Mouse (Mus musculus) testis, adult 2 months (tissue): ENCODE data around the gene Sh3gl3. TPM values are rescaled to one million over a fixed set of nuclear protein-coding genes. Genes with fewer than 3 reads are reported as not detected.

Experiments used
- H3K27ac ChIP-seq: fragments of 200-500 bp; 2 replicates; pipeline ENCODE4 v1.5.1; 2012; ENCODE audit warnings: low read depth, low read length; ENCODE audit not compliant: control insufficient read depth, insufficient read depth
- H3K27me3 ChIP-seq: fragments of 200-500 bp; 2 replicates; pipeline ENCODE4 v1.6.1; 2012; ENCODE audit warnings: mild to moderate bottlenecking, low read length, moderate library complexity; ENCODE audit not compliant: control insufficient read depth, insufficient read depth
- H3K36me3 ChIP-seq: fragments of 200-500 bp; 2 replicates; pipeline ENCODE4 v1.6.1; 2012; ENCODE audit warnings: mild to moderate bottlenecking, low read length; ENCODE audit not compliant: control insufficient read depth, insufficient read depth
- H3K4me1 ChIP-seq: fragments of 200-500 bp; 2 replicates; pipeline ENCODE4 v1.6.1; 2012; ENCODE audit warnings: low read length; ENCODE audit not compliant: control insufficient read depth, insufficient read depth
- H3K4me3 ChIP-seq: fragments of 200-500 bp; 2 replicates; pipeline ENCODE4 v1.5.1; 2012; ENCODE audit warnings: low read depth, mild to moderate bottlenecking, low read length, moderate library complexity, mixed read lengths; ENCODE audit not compliant: control insufficient read depth
- CTCF ChIP-seq: fragments of 200-500 bp; IDR thresholded peaks from 2 replicates; pipeline ENCODE4 v1.5.1; 2012; ENCODE audit warnings: low read depth, mild to moderate bottlenecking, inconsistent platforms, low read length, moderate library complexity; ENCODE audit not compliant: control insufficient read depth, insufficient read depth, insufficient replicate concordance
- POLR2A ChIP-seq: fragments of 200-500 bp; IDR thresholded peaks from 2 replicates; pipeline ENCODE4 v1.6.1; 2012; ENCODE audit warnings: low read depth, mild to moderate bottlenecking, inconsistent platforms, low read length, moderate library complexity; ENCODE audit not compliant: control insufficient read depth
- polyA plus RNA-seq: library from polyadenylated mRNA; depleted of rRNA; stranded (reverse); fragments of >200 nt; gene quantifications from 2 replicates; pipeline ENCODE4 v1.2.3, GENCODE M21; 2012

Gene Sh3gl3
- polyA plus RNA-seq, 1 experiment: 81.4 TPM

DNA sequence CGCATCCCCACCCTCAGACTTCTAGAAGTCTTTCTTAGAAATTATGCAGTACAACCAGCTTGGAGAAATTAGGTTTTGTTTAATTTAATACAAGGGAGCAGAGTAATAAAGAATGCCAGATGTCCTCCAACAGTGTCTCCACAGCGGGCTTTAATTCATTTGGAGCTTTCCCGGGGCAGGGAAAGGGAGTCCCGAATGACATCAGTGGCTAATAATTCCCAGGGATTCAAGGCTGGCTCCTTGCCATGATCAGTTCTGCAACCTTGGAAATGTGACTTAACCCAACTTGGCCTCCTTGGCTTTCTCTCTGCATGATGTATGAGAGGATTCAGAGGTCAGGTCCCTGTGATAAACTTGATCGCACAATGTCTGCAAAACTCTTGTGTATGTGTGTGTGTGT, 3.7 kb downstream of the Sh3gl3 start:
- Histone ChIP-seq H3K4me3 (peak overlapping the region; percentile 57), H3K27me3 (no peaks in the 10 kb centered on the region), H3K27ac (peak overlapping the region; percentile 31; the same call in 1 of the 2 replicates), H3K4me1 (peaks cover 3% of the 10 kb centered on the region), H3K36me3 (peaks cover 4% of the 10 kb centered on the region)
- TF ChIP-seq POLR2A (no peak), CTCF (no peak)

DNA sequence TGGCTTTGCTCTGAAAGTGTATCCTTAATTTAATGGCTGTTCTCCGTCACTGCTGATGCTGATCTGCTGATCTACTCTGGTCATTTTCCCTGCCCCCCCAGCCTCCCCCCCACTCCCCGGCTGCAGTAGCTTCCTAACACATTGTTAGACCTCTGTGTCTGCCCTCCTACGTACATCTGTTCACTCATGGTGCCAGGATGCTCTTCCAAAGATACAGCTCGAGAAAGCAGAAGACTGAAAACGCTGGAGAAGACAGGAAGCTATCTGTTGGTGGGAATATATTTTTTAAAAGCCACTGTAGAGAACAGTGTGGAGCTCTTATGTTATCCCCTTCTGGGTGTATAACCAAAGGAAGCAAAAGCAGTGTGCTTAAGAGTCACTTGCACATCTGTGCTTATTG, 7.3 kb downstream of the Sh3gl3 start:
- H3K4me3 ChIP-seq: no peak overlapping the region
- no peaks in the 10 kb centered on the region for H3K27me3 ChIP-seq
- H3K27ac ChIP-seq: no peak overlapping the region
- H3K4me1 ChIP-seq: peaks cover under 1% of the 10 kb centered on the region; the same call in 1 of the 2 replicates
- 0 out of 2 replicates have a peak, but pooled peaks cover 1% of the 10 kb centered on the region for H3K36me3 ChIP-seq
- no peak for TF ChIP-seq POLR2A
- TF ChIP-seq CTCF: no peak

DNA sequence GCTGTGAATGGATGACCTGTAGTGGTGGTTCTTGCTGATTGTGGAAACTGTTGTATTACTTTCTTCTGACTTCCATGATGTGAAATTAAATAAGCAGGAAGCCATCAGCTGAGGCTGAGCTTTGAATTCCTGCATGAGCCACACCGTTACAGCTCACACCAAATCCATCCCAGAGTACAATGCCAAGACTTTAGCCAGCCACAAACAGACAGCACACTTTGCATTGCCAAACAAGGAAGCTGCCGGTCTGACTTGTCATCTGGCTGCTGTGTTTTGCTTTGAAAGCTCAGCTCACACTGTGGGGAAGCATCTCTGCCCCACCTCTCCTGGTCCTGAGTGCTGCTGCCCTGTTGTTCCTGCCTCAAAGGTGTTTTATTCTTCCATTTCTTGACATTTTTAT, 9.1 kb downstream of the Sh3gl3 start:
- TF ChIP-seq CTCF (no peak), POLR2A (no peak)
- Histone ChIP-seq H3K36me3 (no peaks in the 10 kb centered on the region), H3K27me3 (no peaks in the 10 kb centered on the region), H3K4me1 (no peaks in the 10 kb centered on the region), H3K27ac (no peak overlapping the region), H3K4me3 (peak overlapping the region; percentile 18; the same call in 1 of the 2 replicates)

DNA sequence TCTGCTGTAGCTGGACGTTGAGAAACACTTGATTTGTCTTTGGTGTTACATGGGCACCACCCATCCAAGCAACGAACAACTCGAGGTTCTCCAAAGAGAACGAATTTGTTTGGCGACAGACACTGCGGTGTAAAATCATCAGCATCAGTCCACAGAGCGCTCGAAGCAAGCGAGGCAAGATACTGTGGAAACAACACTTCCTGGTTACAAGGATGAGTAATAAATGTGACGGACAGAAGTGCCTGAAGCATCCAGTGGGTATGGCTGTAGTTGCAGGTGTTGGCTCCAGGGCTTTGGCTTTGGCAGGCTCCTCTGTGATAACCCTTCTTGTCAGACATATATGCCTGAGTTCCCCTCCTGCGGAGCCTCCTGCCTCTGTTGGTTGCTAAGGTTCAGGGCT, 18.0 kb downstream of the Sh3gl3 start:
- Histone ChIP-seq H3K27me3 (no peaks in the 10 kb centered on the region), H3K4me3 (peak overlapping the region; percentile 60), H3K4me1 (peaks cover 2% of the 10 kb centered on the region; the same call in 1 of the 2 replicates), H3K36me3 (no peaks in the 10 kb centered on the region; the same call in 1 of the 2 replicates), H3K27ac (no peak overlapping the region)
- TF ChIP-seq POLR2A (no peak), CTCF (no peak)

DNA sequence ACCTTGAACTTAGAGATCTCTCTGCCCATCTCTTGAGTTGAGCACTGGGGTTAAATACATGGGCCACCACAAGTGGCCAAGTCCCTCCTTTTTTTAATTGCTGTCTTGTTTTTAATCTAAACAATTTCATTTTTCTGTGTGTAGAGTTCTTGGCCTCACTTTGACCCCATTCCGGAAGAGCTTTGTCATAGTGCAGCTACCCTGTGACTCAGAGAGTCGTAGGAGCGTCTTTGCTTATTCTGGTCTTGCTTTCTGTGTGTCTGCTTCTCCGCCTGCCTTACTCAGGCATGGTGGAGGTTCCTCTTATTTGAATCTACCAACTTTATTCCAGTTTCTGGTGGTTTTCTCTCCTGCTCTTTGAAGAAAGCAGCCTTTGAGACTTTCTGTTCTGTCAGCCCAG, 18.9 kb downstream of the Sh3gl3 start:
- peak overlapping the region; percentile 64 for H3K4me3 ChIP-seq
- peaks cover 2% of the 10 kb centered on the region; the same call in 1 of the 2 replicates for H3K4me1 ChIP-seq
- peak overlapping the region; percentile 74 for H3K27ac ChIP-seq
- no peaks in the 10 kb centered on the region for H3K27me3 ChIP-seq
- no peak for TF ChIP-seq CTCF
- no peak for TF ChIP-seq POLR2A
- H3K36me3 ChIP-seq: no peaks in the 10 kb centered on the region; the same call in 1 of the 2 replicates

DNA sequence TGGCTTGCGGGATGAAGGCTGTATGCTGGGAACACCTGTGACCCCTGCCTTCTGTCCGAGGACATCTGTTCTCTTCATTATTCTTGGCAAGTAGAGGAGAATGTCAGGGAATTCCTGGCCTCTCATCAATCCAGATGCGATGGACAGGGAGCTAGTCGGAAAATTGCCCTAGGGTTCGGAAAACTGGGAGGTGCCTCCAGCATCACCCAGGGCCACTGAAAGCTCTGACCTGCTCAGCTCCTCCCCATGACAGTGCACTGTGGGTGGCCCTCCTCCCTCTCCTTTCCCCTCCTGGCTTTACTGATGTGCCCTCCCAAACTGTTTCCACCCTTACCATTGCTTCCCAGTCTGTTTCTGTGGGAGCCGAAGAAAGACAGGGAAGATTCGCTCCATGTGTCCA, 29.5 kb downstream of the Sh3gl3 start:
- no peak overlapping the region for H3K27ac ChIP-seq
- TF ChIP-seq POLR2A (no peak), CTCF (no peak)

DNA sequence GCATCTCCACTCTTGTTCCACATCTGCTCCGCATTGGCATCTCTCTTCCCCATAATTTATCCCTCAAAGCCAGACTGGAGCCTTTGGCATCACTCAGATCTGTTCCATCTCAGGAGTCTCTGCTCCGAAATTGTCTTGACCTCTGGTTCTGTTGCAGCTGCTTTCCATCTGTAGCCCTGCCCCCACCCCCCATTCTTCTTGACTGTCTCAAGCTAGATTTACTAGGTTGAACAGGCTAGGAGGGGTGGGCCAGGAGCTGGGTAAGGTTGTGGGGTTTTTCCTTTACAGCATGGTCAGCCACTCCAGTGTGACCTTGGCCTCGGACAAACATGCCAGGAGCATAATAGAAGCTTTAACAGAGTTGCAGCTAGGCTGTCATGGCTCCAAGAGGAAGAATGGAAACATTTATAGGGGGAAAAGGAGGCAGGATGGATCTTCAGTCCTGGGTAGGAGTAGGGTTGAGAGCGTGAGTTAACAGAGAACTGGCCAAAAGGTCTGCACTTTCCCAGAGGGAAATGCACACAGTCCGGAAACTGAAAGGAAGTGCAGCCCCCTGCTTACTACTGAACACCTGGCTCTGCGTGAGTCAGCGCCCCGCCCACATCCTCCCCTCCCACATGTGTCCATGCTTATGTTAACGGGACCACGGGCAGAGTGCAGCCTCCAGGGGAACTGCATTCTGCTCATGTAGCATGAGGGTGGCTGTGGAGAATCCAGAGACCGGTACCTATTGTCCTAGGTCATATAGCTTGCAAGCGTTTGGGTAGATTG, 30.6 kb downstream of the Sh3gl3 start:
- Histone ChIP-seq H3K4me1 (peaks cover 2% of the 10 kb centered on the region; the same call in 1 of the 2 replicates), H3K36me3 (no peaks in the 10 kb centered on the region), H3K4me3 (no peak overlapping the region), H3K27ac (no peak overlapping the region), H3K27me3 (no peaks in the 10 kb centered on the region)
- TF ChIP-seq CTCF: no peak
- TF ChIP-seq POLR2A: no peak

More for the DNA sequence above, 29.5 kb downstream of the Sh3gl3 start:
- Histone ChIP-seq H3K36me3 (no peaks in the 10 kb centered on the region), H3K27me3 (no peaks in the 10 kb centered on the region), H3K4me1 (peaks cover 2% of the 10 kb centered on the region; the same call in 1 of the 2 replicates), H3K4me3 (no peak overlapping the region)
